Mouse (Mus musculus) heart, embryonic 15.5 days (tissue): ENCODE results near the gene Haghl. TPM values are rescaled to one million over a fixed set of nuclear protein-coding genes. Genes with fewer than 3 reads are reported as not detected.

ENCODE experiments used
- ATAC-seq: fragments of 200-750 bp; cut with Nextera tagmentation; replicated peaks from 2 replicates; pipeline ENCODE4 v1.8.0; 2017; ENCODE audit warnings: low read depth, moderate TSS enrichment; ENCODE audit not compliant: insufficient number of reproducible peaks, insufficient read depth, low FRiP score
- H3K27ac ChIP-seq: fragments of 300-500 bp; sonication (generic); 2 replicates; pipeline ENCODE4 v1.5.1; 2015; ENCODE audit warnings: mild to moderate bottlenecking, inconsistent platforms
- H3K27me3 ChIP-seq: fragments of 300-500 bp; sonication (generic); 2 replicates; pipeline ENCODE4 v1.6.1; 2015; ENCODE audit warnings: inconsistent platforms
- H3K36me3 ChIP-seq: fragments of 300-500 bp; sonication (generic); 2 replicates; pipeline ENCODE4 v1.6.1; 2015; ENCODE audit warnings: mild to moderate bottlenecking, inconsistent platforms
- H3K4me1 ChIP-seq: fragments of 300-500 bp; sonication (generic); replicated peaks from 2 replicates; pipeline ENCODE4 v1.6.1; 2015; ENCODE audit warnings: inconsistent platforms
- H3K4me2 ChIP-seq: fragments of 300-500 bp; sonication (generic); 2 replicates; pipeline ENCODE4 v1.6.1; 2015; ENCODE audit warnings: inconsistent platforms, mild to moderate bottlenecking, moderate library complexity
- H3K4me3 ChIP-seq: fragments of 300-500 bp; sonication (generic); 2 replicates; pipeline ENCODE4 v1.5.1; 2015; ENCODE audit warnings: mild to moderate bottlenecking, inconsistent platforms
- H3K9ac ChIP-seq: fragments of 300-500 bp; sonication (generic); 2 replicates; pipeline ENCODE4 v1.6.1; 2015; ENCODE audit warnings: mild to moderate bottlenecking, inconsistent platforms
- H3K9me3 ChIP-seq: fragments of 300-500 bp; sonication (generic); replicated peaks from 2 replicates; pipeline ENCODE4 v1.6.1; 2016; ENCODE audit warnings: inconsistent platforms
- WGBS: fragments of 180-500 bp; shearing (Covaris S2); methylation state at CpG from one replicate; pipeline ENCODE4 v1.1.7; 2015; ENCODE audit warnings: mixed read lengths; 5-methylcytosine and 5-hydroxymethylcytosine counted together
- polyA plus RNA-seq: library from polyadenylated mRNA; unstranded; fragments of >200 nt; fragmentation: Nextera tagmentation; extraction: Ambion mirVana; gene quantifications from 2 replicates; pipeline ENCODE4 v1.2.1, GENCODE M21; 2015

Gene Haghl
- polyA plus RNA-seq, 1 experiment from 2014 or later: 44.7 TPM

DNA sequence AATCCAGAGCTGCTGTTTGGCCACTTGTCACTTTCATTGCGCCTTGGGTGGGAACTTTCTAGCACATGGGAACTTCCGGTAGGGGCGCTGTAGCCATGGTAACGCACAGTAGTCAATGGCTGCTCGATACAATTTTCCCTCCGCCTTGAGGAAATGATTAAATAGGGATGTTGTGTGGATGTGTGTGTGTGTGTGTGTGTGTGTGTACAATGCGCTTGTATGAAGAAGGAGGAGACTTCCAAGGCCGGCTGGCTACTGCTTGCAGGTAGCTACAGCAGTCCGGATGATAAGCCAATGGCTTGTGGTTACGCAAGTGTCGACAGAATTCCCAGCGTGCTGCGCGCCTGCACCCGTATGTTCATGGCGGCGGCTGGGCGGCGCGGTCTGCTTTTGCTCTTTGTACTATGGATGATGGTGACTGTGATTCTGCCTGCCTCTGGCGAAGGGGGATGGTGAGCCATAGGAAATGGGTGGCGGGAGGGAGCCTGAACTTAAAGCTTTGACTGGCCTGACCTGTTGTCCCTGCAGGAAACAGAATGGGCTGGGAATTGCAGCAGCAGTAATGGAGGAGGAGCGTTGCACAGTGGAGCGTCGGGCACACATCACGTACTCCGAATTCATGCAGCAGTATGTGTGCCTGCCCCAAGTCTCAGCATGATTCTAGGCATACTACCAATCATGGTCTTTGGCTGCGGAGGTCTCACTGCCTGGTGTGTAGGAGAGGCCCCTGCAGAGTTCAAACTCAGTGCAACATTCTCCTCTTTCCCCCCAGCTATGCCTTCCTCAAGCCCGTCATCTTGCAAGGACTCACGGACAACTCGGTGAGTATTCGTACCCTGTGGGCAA lies 43.5 kb upstream of the Haghl start, which contains the start of gene Jmjd8:
TSS of gene Jmjd8 (plus strand) at position 156 of the 846 bp plus-strand sequence.
- peak within 1 kb of the TSS; percentile 84 for H3K4me2 ChIP-seq
- H3K4me3 ChIP-seq: peak within 1 kb of the TSS; percentile 72
- peaks cover 55% of the 10 kb centered on the region for H3K4me1 ChIP-seq
- peak within 1 kb of the TSS; percentile 90 for H3K27ac ChIP-seq
- H3K27me3 ChIP-seq: no peaks in the 10 kb centered on the region
- H3K36me3 ChIP-seq: peaks cover 18% of the 10 kb centered on the region
- no peak for ATAC-seq
- under 1% methylated on average over 32 of the region's 32 CpGs for WGBS
- peak within 1 kb of the TSS; percentile 82 for H3K9ac ChIP-seq
- no peaks in the 10 kb centered on the region for H3K9me3 ChIP-seq

DNA sequence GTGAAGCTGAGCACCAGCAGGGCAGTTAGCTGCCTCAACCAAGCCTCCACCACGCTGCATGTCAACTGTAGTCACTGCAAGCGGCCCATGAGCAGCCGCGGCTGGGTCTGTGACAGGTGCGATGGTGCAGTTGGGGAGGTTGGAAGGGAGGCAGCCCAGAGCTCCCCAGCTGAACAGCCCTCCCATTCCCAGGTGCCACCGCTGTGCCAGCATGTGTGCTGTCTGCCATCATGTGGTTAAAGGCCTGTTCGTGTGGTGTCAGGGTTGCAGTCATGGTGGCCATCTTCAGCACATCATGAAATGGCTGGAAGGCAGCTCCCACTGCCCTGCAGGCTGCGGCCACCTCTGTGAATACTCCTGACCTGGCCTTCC lies 42.7 kb upstream of the Haghl start:
- H3K4me2 ChIP-seq: peak overlapping the region; percentile 84
- peak overlapping the region; percentile 72 for H3K4me3 ChIP-seq
- no peaks in the 10 kb centered on the region for H3K9me3 ChIP-seq
- no peaks in the 10 kb centered on the region for H3K27me3 ChIP-seq
- peak overlapping the region; percentile 90 for H3K27ac ChIP-seq
- no peak for ATAC-seq
- H3K4me1 ChIP-seq: peaks cover 56% of the 10 kb centered on the region
- H3K36me3 ChIP-seq: peaks cover 18% of the 10 kb centered on the region
- H3K9ac ChIP-seq: peak overlapping the region; percentile 82; the same call in 1 of the 2 replicates
- 81% methylated on average over 8 of the region's 8 CpGs for WGBS

DNA sequence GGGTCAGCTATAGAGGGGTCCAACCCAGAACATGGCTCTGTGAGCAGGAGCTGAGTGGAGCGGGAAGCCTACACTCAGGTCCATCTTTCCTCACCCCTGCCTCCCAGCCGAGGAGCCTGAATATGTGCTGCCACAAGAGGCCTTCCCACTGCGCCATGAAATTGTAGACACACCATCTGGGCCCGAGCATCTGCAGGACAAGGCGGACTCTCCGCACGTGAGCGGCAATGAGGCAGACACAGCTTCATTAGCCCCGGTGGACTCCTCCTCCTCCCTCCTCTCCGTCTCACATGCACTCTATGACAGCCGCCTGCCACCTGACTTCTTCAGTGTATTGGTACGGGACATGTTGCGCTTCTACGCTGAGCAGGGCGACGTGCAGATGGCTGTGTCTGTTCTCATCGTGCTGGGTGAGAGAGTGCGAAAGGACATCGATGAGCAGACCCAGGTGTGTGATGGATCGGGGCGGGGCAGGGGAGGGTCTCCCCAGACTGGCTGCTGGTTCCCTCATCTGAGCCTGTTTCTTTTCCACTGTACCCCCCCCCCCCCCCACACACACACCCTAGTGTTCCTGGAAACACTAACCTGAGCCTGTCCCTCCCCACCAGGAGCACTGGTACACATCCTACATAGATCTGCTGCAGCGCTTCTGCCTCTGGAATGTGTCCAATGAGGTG lies 42.2 kb upstream of the Haghl start:
- no peaks in the 10 kb centered on the region for H3K27me3 ChIP-seq
- H3K4me1 ChIP-seq: peaks cover 56% of the 10 kb centered on the region
- H3K9ac ChIP-seq: no peak overlapping the region
- H3K4me2 ChIP-seq: no peak overlapping the region
- H3K27ac ChIP-seq: no peak overlapping the region
- no peak overlapping the region for H3K4me3 ChIP-seq
- no peaks in the 10 kb centered on the region for H3K9me3 ChIP-seq
- ATAC-seq: no peak
- peaks cover 18% of the 10 kb centered on the region for H3K36me3 ChIP-seq
- WGBS: 89% methylated on average over 22 of the region's 22 CpGs

- H3K36me3 ChIP-seq: peaks cover 18% of the 10 kb centered on the region
- H3K4me2 ChIP-seq: no peak overlapping the region
- H3K27me3 ChIP-seq: peaks cover 7% of the 10 kb centered on the region
- no peak for ATAC-seq
- no peak overlapping the region for H3K27ac ChIP-seq
- WGBS: 91% methylated on average over 13 of the region's 13 CpGs
- peaks cover 54% of the 10 kb centered on the region for H3K4me1 ChIP-seq
- H3K4me3 ChIP-seq: no peak overlapping the region
- no peak overlapping the region for H3K9ac ChIP-seq
- H3K9me3 ChIP-seq: no peaks in the 10 kb centered on the region
Measured at GRCm38 (mm10) chr17:25827011-25827410, 41.5 kb upstream of the Haghl start.

DNA sequence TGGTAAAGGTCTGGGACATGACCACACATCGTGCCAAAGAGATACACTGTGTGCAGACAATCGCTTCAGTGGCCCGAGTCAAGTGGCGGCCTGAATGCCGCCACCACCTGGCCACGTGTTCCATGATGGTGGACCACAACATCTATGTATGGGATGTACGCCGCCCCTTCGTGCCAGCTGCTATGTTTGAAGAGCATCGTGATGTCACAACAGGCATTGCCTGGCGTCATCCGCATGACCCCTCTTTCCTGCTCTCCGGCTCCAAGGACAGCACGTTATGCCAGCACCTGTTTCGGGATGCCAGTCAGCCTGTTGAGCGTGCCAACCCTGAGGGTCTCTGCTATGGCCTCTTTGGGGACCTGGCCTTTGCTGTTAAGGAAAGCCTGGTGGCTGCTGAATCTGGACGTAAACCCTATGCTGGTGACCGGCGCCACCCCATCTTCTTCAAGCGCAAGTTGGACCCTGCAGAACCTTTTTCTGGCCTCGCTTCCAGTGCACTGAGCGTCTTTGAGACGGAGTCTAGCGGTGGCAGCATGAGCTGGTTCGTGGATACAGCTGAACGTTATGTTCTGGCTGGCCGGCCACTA lies 40.6 kb upstream of the Haghl start:
- H3K4me1 ChIP-seq: peaks cover 44% of the 10 kb centered on the region
- H3K36me3 ChIP-seq: peaks cover 14% of the 10 kb centered on the region
- no peak overlapping the region for H3K9ac ChIP-seq
- H3K4me2 ChIP-seq: no peak overlapping the region
- H3K27me3 ChIP-seq: peaks cover 15% of the 10 kb centered on the region
- H3K4me3 ChIP-seq: no peak overlapping the region
- no peak for ATAC-seq
- no peaks in the 10 kb centered on the region for H3K9me3 ChIP-seq
- 94% methylated on average over 27 of the region's 27 CpGs for WGBS
- no peak overlapping the region for H3K27ac ChIP-seq

- H3K27me3 ChIP-seq: peaks cover 23% of the 10 kb centered on the region
- peaks cover 6% of the 10 kb centered on the region; the same call in 1 of the 2 replicates for H3K36me3 ChIP-seq
- WGBS: 84% methylated on average over 6 of the region's 6 CpGs
- no peak overlapping the region for H3K9ac ChIP-seq
- H3K27ac ChIP-seq: no peak overlapping the region
- peak overlapping the region; percentile 87; the same call in 1 of the 2 replicates for H3K4me2 ChIP-seq
- peaks cover 38% of the 10 kb centered on the region for H3K4me1 ChIP-seq
- no peak for ATAC-seq
- no peaks in the 10 kb centered on the region for H3K9me3 ChIP-seq
- no peak overlapping the region for H3K4me3 ChIP-seq
Measured at GRCm38 (mm10) chr17:25825311-25825710, 39.8 kb upstream of the Haghl start.

DNA sequence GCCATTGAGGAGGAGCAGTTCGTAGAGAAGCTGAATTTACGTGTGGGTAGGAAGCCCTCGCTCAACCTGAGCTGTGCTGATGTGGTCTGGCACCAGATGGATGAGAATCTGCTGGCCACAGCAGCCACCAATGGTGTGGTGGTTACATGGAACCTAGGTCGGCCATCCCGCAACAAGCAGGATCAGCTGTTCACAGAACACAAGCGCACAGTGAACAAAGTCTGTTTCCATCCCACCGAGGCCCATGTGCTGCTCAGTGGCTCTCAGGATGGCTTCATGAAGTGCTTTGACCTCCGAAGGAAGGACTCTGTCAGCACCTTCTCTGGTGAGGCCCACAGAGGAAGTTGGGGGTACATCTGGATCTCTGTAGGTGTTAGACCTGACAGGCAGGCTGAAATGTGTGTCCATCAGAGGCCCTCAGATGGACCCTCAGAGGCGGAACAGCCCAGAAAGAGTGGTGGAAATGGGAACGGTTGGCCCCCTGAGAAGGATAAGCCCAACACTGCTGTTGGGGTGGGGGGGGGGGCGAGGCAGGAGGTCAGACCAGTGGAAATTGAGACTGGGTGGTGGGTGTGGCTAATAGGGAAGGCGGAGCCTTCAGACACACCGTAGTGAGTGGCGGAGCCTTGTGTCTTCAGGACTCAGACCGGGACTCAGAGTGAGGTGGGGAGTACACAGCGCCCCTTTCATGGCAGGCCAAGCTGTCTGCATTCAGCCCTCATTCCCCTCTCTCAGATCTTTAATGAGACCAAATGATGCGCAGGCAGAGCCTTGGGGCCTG lies 39.1 kb upstream of the Haghl start:
- Histone ChIP-seq H3K4me2 (peak overlapping the region; percentile 87), H3K4me3 (peak overlapping the region; percentile 61), H3K27me3 (peaks cover 30% of the 10 kb centered on the region), H3K27ac (no peak overlapping the region), H3K9ac (peak overlapping the region; percentile 63; the same call in 1 of the 2 replicates), H3K9me3 (no peaks in the 10 kb centered on the region), H3K4me1 (peaks cover 33% of the 10 kb centered on the region), H3K36me3 (peaks cover 5% of the 10 kb centered on the region; the same call in 1 of the 2 replicates)
- no peak for ATAC-seq
- WGBS: 69% methylated on average over 17 of the region's 17 CpGs

GRCm38 (mm10) chr17:25823452-25823851 lies 38.0 kb upstream of the Haghl start, which contains the start of gene Wdr24:
Gene Wdr24 (plus strand): TSS chr17:25823627.
- Histone ChIP-seq H3K9me3 (no peaks in the 10 kb centered on the region), H3K36me3 (peaks cover 5% of the 10 kb centered on the region; the same call in 1 of the 2 replicates), H3K9ac (peak within 1 kb of the TSS; percentile 63), H3K4me1 (peaks cover 24% of the 10 kb centered on the region), H3K4me2 (peak within 1 kb of the TSS; percentile 87), H3K4me3 (peak within 1 kb of the TSS; percentile 61), H3K27ac (peak within 1 kb of the TSS; percentile 8; the same call in 1 of the 2 replicates), H3K27me3 (peaks cover 41% of the 10 kb centered on the region)
- WGBS: under 1% methylated on average over 18 of the region's 18 CpGs
- peak; percentile 58; the same call in 1 of the 2 replicates for ATAC-seq

GRCm38 (mm10) chr17:25818851-25819780 lies 33.6 kb upstream of the Haghl start:
- WGBS: 8% methylated on average over 46 of the region's 46 CpGs
- Histone ChIP-seq H3K4me3 (peak overlapping the region; percentile 4; the same call in 1 of the 2 replicates), H3K4me2 (peak overlapping the region; percentile 5), H3K36me3 (no peaks in the 10 kb centered on the region), H3K4me1 (peaks cover 5% of the 10 kb centered on the region), H3K27ac (no peak overlapping the region), H3K9ac (no peak overlapping the region), H3K9me3 (no peaks in the 10 kb centered on the region), H3K27me3 (peaks cover 81% of the 10 kb centered on the region)
- ATAC-seq: no peak

DNA sequence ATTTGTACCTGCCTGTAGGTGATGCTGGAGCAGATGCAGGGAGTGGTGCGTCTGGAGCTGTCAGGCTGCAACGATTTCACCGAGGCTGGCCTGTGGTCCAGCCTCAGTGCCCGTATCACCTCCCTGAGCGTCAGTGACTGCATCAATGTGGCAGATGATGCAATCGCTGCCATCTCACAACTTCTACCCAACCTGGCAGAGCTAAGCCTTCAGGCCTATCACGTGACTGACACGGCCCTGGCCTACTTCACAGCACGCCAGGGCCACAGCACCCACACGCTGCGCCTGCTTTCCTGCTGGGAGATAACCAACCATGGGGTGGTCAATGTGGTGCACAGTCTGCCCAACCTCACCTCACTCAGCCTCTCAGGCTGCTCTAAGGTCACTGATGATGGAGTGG lies 32.2 kb upstream of the Haghl start:
- H3K9me3 ChIP-seq: no peaks in the 10 kb centered on the region
- no peak overlapping the region for H3K4me3 ChIP-seq
- no peaks in the 10 kb centered on the region for H3K36me3 ChIP-seq
- 73% methylated on average over 11 of the region's 11 CpGs for WGBS
- no peak overlapping the region for H3K9ac ChIP-seq
- ATAC-seq: no peak
- H3K27ac ChIP-seq: no peak overlapping the region
- H3K4me2 ChIP-seq: no peak overlapping the region
- H3K4me1 ChIP-seq: peaks cover 4% of the 10 kb centered on the region
- H3K27me3 ChIP-seq: peaks cover 92% of the 10 kb centered on the region
